Mouse (Mus musculus): Measurements from ENCODE around the gene Col9a3. TPM values are rescaled to one million over a fixed set of nuclear protein-coding genes. Genes with fewer than 3 reads are reported as not detected.

The Col9a3 gene
- polyA plus RNA-seq, 1 experiment from 2014 or later: 1.3 TPM

- Histone ChIP-seq H3K27ac (ENCODE audit: low read depth, low read length) (no peak overlapping the region), H3K9ac (ENCODE audit: low read depth, low read length) (no peak overlapping the region), H3K4me1 (replicated peaks; ENCODE audit: control insufficient read depth, insufficient read depth, low read length) (no peaks in the 10 kb centered on the region), H3K4me2 (replicated peaks; ENCODE audit: low read depth) (no peak overlapping the region), H3K9me3 (ENCODE audit: control insufficient read depth) (peaks cover 12% of the 10 kb centered on the region), H3K4me3 (ENCODE audit: low read depth, low read length) (no peak overlapping the region), H3K36me3 (ENCODE audit: control insufficient read depth, insufficient read depth) (no peaks in the 10 kb centered on the region), H3K27me3 (replicated peaks; ENCODE audit: control insufficient read depth, insufficient read depth, low read length) (peaks cover 20% of the 10 kb centered on the region)
- ATAC-seq: no peak
- TF ChIP-seq CTCF (IDR thresholded peaks at IDR 0.05; ENCODE audit: low read depth): peak; percentile 29; the same call in 1 of the 2 replicates
These were observed 49.3 kb downstream of the Col9a3 start for GRCm38 (mm10) chr2:180646841-180647240.

- 84% methylated on average over 7 of the region's 7 CpGs for WGBS
- ATAC-seq: no peak
- no peak for TF ChIP-seq CTCF (IDR thresholded peaks at IDR 0.05; ENCODE audit: low read depth)
- H3K9me3 ChIP-seq (ENCODE audit: control insufficient read depth): no peaks in the 10 kb centered on the region
- no peak overlapping the region for H3K4me3 ChIP-seq (ENCODE audit: low read depth, low read length)
- no peaks in the 10 kb centered on the region for H3K27me3 ChIP-seq (replicated peaks; ENCODE audit: control insufficient read depth, insufficient read depth, low read length)
- no peak overlapping the region for H3K27ac ChIP-seq (ENCODE audit: low read depth, low read length)
- H3K36me3 ChIP-seq (ENCODE audit: control insufficient read depth, insufficient read depth): no peaks in the 10 kb centered on the region
- H3K4me1 ChIP-seq (replicated peaks; ENCODE audit: control insufficient read depth, insufficient read depth, low read length): no peaks in the 10 kb centered on the region
- no peak overlapping the region for H3K9ac ChIP-seq (ENCODE audit: low read depth, low read length)
- no peak overlapping the region for H3K4me2 ChIP-seq (replicated peaks; ENCODE audit: low read depth)
These were observed 57.1 kb downstream of the Col9a3 start for GRCm38 (mm10) chr2:180654666-180655065.

GRCm38 (mm10) chr2:180655150-180655549 is 57.6 kb downstream of the Col9a3 start:
- no peaks in the 10 kb centered on the region for H3K36me3 ChIP-seq (ENCODE audit: control insufficient read depth, insufficient read depth)
- 67% methylated on average over 6 of the region's 6 CpGs for whole genome bisulfite sequencing
- no peak overlapping the region for H3K4me3 ChIP-seq (ENCODE audit: low read depth, low read length)
- no peaks in the 10 kb centered on the region for H3K9me3 ChIP-seq (ENCODE audit: control insufficient read depth)
- no peak overlapping the region for H3K9ac ChIP-seq (ENCODE audit: low read depth, low read length)
- H3K4me1 ChIP-seq (replicated peaks; ENCODE audit: control insufficient read depth, insufficient read depth, low read length): no peaks in the 10 kb centered on the region
- ATAC-seq: no peak
- H3K4me2 ChIP-seq (replicated peaks; ENCODE audit: low read depth): no peak overlapping the region
- no peaks in the 10 kb centered on the region for H3K27me3 ChIP-seq (replicated peaks; ENCODE audit: control insufficient read depth, insufficient read depth, low read length)
- TF ChIP-seq CTCF (IDR thresholded peaks at IDR 0.05; ENCODE audit: low read depth): no peak
- no peak overlapping the region for H3K27ac ChIP-seq (ENCODE audit: low read depth, low read length)

GRCm38 (mm10) chr2:180657394-180658013 is 59.9 kb downstream of the Col9a3 start:
- Histone ChIP-seq H3K36me3 (ENCODE audit: control insufficient read depth, insufficient read depth) (peaks cover 19% of the 10 kb centered on the region), H3K9me3 (ENCODE audit: control insufficient read depth) (no peaks in the 10 kb centered on the region), H3K27ac (ENCODE audit: low read depth, low read length) (no peak overlapping the region), H3K4me2 (replicated peaks; ENCODE audit: low read depth) (no peak overlapping the region), H3K4me3 (ENCODE audit: low read depth, low read length) (no peak overlapping the region), H3K9ac (ENCODE audit: low read depth, low read length) (no peak overlapping the region), H3K27me3 (replicated peaks; ENCODE audit: control insufficient read depth, insufficient read depth, low read length) (no peaks in the 10 kb centered on the region), H3K4me1 (replicated peaks; ENCODE audit: control insufficient read depth, insufficient read depth, low read length) (no peaks in the 10 kb centered on the region)
- WGBS: 83% methylated on average over 4 of the region's 4 CpGs
- peak; percentile 92 for TF ChIP-seq CTCF (IDR thresholded peaks at IDR 0.05; ENCODE audit: low read depth)
- peak; percentile 51 for ATAC-seq

GRCm38 (mm10) chr2:180658381-180658780 is 60.8 kb downstream of the Col9a3 start:
- H3K4me3 ChIP-seq (ENCODE audit: low read depth, low read length): no peak overlapping the region
- H3K9ac ChIP-seq (ENCODE audit: low read depth, low read length): no peak overlapping the region
- no peaks in the 10 kb centered on the region for H3K27me3 ChIP-seq (replicated peaks; ENCODE audit: control insufficient read depth, insufficient read depth, low read length)
- H3K4me2 ChIP-seq (replicated peaks; ENCODE audit: low read depth): no peak overlapping the region
- peaks cover 20% of the 10 kb centered on the region for H3K36me3 ChIP-seq (ENCODE audit: control insufficient read depth, insufficient read depth)
- H3K27ac ChIP-seq (ENCODE audit: low read depth, low read length): no peak overlapping the region
- ATAC-seq: no peak
- H3K9me3 ChIP-seq (ENCODE audit: control insufficient read depth): no peaks in the 10 kb centered on the region
- WGBS: 93% methylated on average over 5 of the region's 5 CpGs
- no peaks in the 10 kb centered on the region for H3K4me1 ChIP-seq (replicated peaks; ENCODE audit: control insufficient read depth, insufficient read depth, low read length)
- TF ChIP-seq CTCF (IDR thresholded peaks at IDR 0.05; ENCODE audit: low read depth): no peak

- ATAC-seq: no peak
- H3K27me3 ChIP-seq (replicated peaks; ENCODE audit: control insufficient read depth, insufficient read depth, low read length): no peaks in the 10 kb centered on the region
- H3K9ac ChIP-seq (ENCODE audit: low read depth, low read length): 0 out of 2 replicates have a peak overlapping the region, but pooled peaks have one; percentile 17
- 40% methylated on average over 42 of the region's 42 CpGs for WGBS
- H3K4me1 ChIP-seq (replicated peaks; ENCODE audit: control insufficient read depth, insufficient read depth, low read length): no peaks in the 10 kb centered on the region
- TF ChIP-seq CTCF (IDR thresholded peaks at IDR 0.05; ENCODE audit: low read depth): no peak
- H3K4me2 ChIP-seq (replicated peaks; ENCODE audit: low read depth): peak overlapping the region; percentile 30
- no peak overlapping the region for H3K4me3 ChIP-seq (ENCODE audit: low read depth, low read length)
- peaks cover 24% of the 10 kb centered on the region for H3K36me3 ChIP-seq (ENCODE audit: control insufficient read depth, insufficient read depth)
- H3K9me3 ChIP-seq (ENCODE audit: control insufficient read depth): no peaks in the 10 kb centered on the region
- H3K27ac ChIP-seq (ENCODE audit: low read depth, low read length): no peak overlapping the region
These were observed 62.0 kb downstream of the Col9a3 start for GRCm38 (mm10) chr2:180659353-180660150.
